Mouse (Mus musculus) CD4-positive, CD25-positive, alpha-beta regulatory T cell, adult 2 months (primary cell): ENCODE results near the gene Pla2g12a.
A peak's percentile ranks its signal among the peaks of the same experiment; 100 is the strongest.

Experiments used
- DNase-seq: peaks from one replicate; pipeline ENCODE4 v3.0.0-alpha.2; 2012; ENCODE audit warnings: low read depth, low spot score

Pla2g12a gene

GRCm38 (mm10) chr3:129878405-129879021, at the start of gene Pla2g12a:
Pla2g12a (plus strand) TSS chr3:129878606.
- DNase-seq, result peak; percentile 93

GRCm38 (mm10) chr3:129830626-129831025, 47.8 kb upstream of the Pla2g12a start:
- peak; percentile 66 for DNase-seq

DNA sequence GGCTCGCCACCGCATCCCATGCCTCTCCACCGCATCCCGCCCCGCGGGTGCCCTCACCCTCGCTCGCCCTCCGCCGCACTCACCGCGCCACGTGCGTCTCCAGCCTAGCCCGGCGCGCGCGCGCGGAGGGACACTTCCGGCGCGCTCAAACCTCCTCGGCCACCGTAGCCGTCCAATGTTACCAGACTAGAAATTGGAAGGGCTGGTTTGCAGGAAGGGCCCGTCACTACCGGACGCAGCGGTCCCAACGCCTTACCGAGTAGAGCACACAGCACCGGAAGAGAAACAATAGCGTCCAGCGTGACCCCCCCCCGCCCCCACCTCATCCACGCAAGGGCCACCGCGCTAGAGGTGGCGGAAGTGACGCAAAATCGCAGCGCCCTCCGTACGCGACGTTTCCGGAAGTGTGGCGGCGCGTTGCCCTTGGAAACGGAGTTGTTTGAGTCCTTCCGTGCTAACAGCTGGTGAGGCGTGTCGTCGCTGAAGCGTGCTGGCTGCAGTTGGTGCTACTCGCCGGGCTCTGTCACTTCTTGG, 47.3 kb upstream of the Pla2g12a start, which contains the start of gene Gar1:
Gar1 (minus strand) TSS at position 362 of the 534 bp plus-strand sequence.
- DNase-seq, result peak; percentile 99

DNA sequence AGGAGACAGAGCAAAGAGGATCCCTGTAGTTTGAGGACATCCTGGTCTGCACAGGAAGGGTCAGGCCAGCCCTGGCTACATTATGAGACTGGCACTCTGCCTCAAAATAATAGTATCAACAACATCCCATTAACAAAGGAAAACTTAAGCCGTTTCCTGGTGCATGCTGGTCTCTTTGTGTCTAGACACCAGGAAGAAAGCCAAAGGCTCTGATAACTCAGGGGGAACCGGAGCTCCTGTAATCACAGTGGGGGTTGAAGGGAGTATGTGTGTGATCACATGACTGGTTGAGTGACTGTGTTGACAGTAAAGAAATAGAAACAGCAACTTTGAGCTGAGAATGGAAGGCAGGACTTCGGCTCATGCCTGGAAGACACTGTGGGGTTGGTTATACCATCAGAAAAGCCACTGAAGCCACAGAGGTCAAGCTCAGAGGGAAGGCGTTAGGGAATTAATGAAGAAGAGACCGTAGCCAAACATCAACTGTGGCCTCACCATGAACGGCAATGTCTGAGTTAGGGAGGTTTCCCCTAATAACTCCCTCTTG, 42.9 kb upstream of the Pla2g12a start, which contains the start of gene Cfi:
Cfi (plus strand) TSS at position 497 of the 547 bp plus-strand sequence.
- DNase-seq, result no peak

GRCm38 (mm10) chr3:129836051-129836697, 42.2 kb upstream of the Pla2g12a start:
- DNase-seq, result no peak

GRCm38 (mm10) chr3:129836965-129837364, 41.4 kb upstream of the Pla2g12a start:
- no peak for DNase-seq

DNA sequence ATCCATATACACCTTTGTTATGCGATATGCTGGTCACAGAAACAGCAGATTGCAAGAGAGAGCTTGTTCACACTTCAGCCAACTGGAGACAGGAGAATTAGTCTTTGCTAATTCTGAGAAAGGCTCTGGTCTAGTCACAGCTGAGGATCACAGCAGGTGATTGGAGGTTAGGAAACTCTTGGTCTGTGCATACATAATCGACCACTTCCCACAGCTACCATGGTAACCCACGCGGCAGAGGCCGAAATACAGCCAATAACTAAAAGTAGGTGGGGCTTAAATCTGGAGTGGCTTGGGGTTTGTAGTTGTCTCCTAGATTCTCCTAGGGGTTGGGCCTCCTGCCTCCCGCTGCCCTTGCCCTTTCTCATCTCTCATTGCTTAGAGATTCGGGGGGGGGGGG, 40.4 kb upstream of the Pla2g12a start:
- DNase-seq, result no peak

- no peak for DNase-seq
Measured at GRCm38 (mm10) chr3:129845868-129846267, 32.5 kb upstream of the Pla2g12a start.

GRCm38 (mm10) chr3:129846846-129847245, 31.6 kb upstream of the Pla2g12a start:
- DNase-seq, result no peak

GRCm38 (mm10) chr3:129862592-129862991, 15.8 kb upstream of the Pla2g12a start:
- no peak for DNase-seq

DNA sequence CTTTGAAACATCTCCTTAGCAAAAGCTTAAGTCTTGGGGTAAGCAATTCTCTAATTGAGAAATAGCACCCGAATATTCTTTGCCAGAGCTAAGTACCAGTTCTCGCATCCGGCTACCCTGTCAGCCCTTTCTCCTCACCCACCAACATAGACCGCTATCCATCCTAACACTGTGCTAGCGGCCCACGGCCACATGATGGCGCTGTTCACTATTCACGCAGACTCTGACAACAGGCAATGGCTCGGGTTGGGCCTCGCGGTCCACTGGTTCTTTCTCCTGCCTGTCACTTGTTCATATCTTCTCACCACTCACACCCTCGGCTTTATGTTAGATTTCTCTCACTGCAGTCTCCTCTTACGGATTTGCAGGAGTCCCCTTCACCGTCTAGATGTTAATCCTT, 14.7 kb upstream of the Pla2g12a start:
- DNase-seq, result peak; percentile 74

- DNase-seq, result no peak
Measured at GRCm38 (mm10) chr3:129877327-129877726, 1.1 kb upstream of the Pla2g12a start.

DNA sequence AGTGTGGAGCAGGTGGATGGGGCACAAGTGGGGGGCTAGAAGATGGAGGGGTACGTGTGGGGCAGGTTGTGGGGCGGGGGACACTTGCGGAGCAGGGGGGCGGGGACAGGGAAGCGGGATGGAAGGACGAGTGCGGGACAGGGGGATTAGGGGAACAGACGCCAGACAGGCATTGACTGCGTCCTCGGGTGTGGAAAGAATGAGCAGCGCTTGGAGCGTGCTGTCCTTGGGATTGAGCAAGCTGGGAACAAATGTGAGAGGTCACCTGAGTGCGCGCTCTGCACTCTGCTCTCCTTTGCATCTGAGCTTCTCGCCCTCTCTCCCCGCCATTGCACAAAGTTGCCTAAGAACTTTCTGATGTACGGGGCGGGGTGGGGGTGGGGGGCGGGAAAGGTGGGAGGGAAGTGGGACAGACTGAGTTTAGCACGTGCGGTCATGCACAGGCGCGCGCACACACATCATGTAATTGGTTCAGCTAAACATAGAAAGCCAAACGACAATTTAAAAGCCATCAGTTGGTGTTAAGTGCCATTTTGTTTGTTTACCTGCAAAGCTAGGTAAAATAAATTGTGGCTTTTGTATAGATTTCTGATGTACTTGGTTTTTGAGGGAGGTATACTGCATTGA, 838 bp downstream of the Pla2g12a start:
- DNase-seq, result peak; percentile 54

- DNase-seq, result no peak
Measured at GRCm38 (mm10) chr3:129879913-129880312, 1.5 kb downstream of the Pla2g12a start.

GRCm38 (mm10) chr3:129880925-129881593, 2.7 kb downstream of the Pla2g12a start:
- no peak for DNase-seq

DNA sequence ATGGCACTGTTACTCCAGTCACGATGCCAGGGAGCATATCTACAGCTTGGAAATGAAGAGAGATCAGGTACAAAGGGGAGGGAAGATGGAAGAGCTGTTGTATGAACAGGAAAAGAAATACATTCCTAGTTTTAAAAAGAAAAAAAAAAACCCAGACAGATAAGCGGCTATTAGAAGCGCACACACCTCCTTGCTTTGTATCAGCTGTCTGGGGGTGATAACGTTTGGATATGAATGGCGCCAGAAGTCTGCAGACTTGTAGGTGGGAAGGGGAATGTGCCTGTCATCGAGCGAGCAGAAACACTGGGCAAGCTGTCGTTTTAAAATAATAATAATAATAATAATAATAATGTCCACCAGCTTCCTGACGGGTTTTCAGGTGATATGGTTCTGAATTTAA, 7.2 kb downstream of the Pla2g12a start:
- no peak for DNase-seq

- DNase-seq, result no peak
Measured at GRCm38 (mm10) chr3:129886430-129886829, 8.0 kb downstream of the Pla2g12a start.

- DNase-seq, result no peak
Measured at GRCm38 (mm10) chr3:129887779-129888517, 9.5 kb downstream of the Pla2g12a start.

DNA sequence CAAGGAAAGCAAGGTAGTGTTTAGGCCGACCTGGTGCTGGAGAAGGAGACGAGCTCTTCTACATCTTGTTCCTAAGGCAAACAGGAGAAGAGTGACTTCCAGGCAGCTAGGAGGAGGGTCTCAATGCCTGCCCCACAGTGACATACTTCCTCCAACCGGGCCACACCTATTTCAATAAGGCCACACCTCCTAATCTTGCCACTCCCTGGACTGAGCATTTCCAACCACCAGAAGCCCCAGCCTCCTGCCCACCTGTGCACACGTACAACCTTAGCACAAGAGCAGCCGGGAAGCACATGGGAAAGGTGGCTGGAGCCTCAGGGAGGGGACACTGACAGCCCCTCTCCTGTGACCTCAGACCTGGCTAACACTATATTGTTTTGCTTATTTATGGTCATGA, 13.6 kb downstream of the Pla2g12a start:
- no peak for DNase-seq

DNA sequence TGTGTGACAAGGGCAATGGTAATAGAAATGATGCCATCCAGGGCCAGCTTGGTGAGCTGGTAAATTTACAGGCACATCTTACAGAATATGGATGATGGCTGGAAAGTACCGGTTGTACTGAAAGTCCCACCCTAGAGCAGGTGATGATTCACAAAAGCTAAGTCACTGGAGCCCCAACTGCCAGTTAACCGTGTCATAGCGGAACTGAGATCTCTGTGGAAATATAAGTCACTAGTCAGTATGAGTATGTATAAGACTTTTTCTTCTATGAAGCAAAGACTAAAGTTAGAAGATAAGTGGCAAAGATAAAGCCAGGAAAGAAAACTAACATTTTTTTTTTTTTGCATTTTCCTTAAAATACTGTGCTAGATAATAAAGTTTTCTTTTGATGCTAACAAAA, 14.7 kb downstream of the Pla2g12a start:
- no peak for DNase-seq

GRCm38 (mm10) chr3:129896591-129896990, 18.2 kb downstream of the Pla2g12a start:
- DNase-seq, result no peak
